Mouse (Mus musculus): ENCODE measurements around the gene 3300002I08Rik. TPM values are rescaled to one million over a fixed set of nuclear protein-coding genes. Genes with fewer than 3 reads are reported as not detected.
A peak's percentile ranks its signal among the peaks of the same experiment; 100 is the strongest.
"Not testable (repeated sequence)": the region's sequence is repeated elsewhere in the genome, so short reads cannot be mapped to it uniquely, and the experiment has no call there.

The 3300002I08Rik gene
- polyA plus RNA-seq, 1 experiment, result 0.78 TPM

GRCm38 (mm10) chr2:150318973-150319372 is 43.6 kb downstream of the 3300002I08Rik start:
- H3K27ac ChIP-seq (ENCODE audit: control insufficient read depth, insufficient read depth, low read length), result no peak overlapping the region
- WGBS, result 100% methylated on average over 1 of the region's 1 CpGs
- H3K27me3 ChIP-seq (ENCODE audit: control insufficient read depth, insufficient read depth, low read length), result no peaks in the 10 kb centered on the region
- DNase-seq, result no peak
- H3K4me1 ChIP-seq (replicated peaks; ENCODE audit: control insufficient read depth, insufficient read depth, low read length), result no peaks in the 10 kb centered on the region
- TF ChIP-seq CTCF (IDR thresholded peaks at IDR 0.05; ENCODE audit: borderline replicate concordance, control insufficient read depth, extremely low read depth, insufficient read depth, low read length, poor library complexity) (no peak), POLR2A (IDR thresholded peaks at IDR 0.05; ENCODE audit: control insufficient read depth, extremely low read depth, insufficient read depth, low read length, poor library complexity) (no peak)
- H3K4me3 ChIP-seq (ENCODE audit: control insufficient read depth, insufficient read depth, low read length), result no peak overlapping the region
- no peaks in the 10 kb centered on the region; the same call in 1 of the 2 replicates for H3K36me3 ChIP-seq (ENCODE audit: control insufficient read depth, insufficient read depth, low read length)

- H3K27me3 ChIP-seq (ENCODE audit: control insufficient read depth, insufficient read depth, low read length), result no peaks in the 10 kb centered on the region
- H3K4me3 ChIP-seq (ENCODE audit: control insufficient read depth, insufficient read depth, low read length), result no peak overlapping the region
- no peak for DNase-seq
- H3K4me1 ChIP-seq (replicated peaks; ENCODE audit: control insufficient read depth, insufficient read depth, low read length), result no peaks in the 10 kb centered on the region
- TF ChIP-seq POLR2A (IDR thresholded peaks at IDR 0.05; ENCODE audit: control insufficient read depth, extremely low read depth, insufficient read depth, low read length, poor library complexity), result no peak
- no peak for TF ChIP-seq CTCF (IDR thresholded peaks at IDR 0.05; ENCODE audit: borderline replicate concordance, control insufficient read depth, extremely low read depth, insufficient read depth, low read length, poor library complexity)
- no peaks in the 10 kb centered on the region; the same call in 1 of the 2 replicates for H3K36me3 ChIP-seq (ENCODE audit: control insufficient read depth, insufficient read depth, low read length)
- no peak overlapping the region for H3K27ac ChIP-seq (ENCODE audit: control insufficient read depth, insufficient read depth, low read length)
Measured at GRCm38 (mm10) chr2:150316140-150316539, 46.4 kb downstream of the 3300002I08Rik start.

- H3K4me1 ChIP-seq (replicated peaks; ENCODE audit: control insufficient read depth, insufficient read depth, low read length); H3K27me3 ChIP-seq (ENCODE audit: control insufficient read depth, insufficient read depth, low read length); H3K36me3 ChIP-seq (ENCODE audit: control insufficient read depth, insufficient read depth, low read length): not testable (repeated sequence)
- 7% methylated on average over 19 of the region's 19 CpGs for WGBS
- Histone ChIP-seq H3K4me3 (ENCODE audit: control insufficient read depth, insufficient read depth, low read length) (peak overlapping the region; percentile 89), H3K27ac (ENCODE audit: control insufficient read depth, insufficient read depth, low read length) (peak overlapping the region; percentile 61)
- peak; percentile 88 for DNase-seq
- TF ChIP-seq POLR2A (IDR thresholded peaks at IDR 0.05; ENCODE audit: control insufficient read depth, extremely low read depth, insufficient read depth, low read length, poor library complexity), result 0 out of 2 replicates have a peak, but pooled peaks have one; percentile 17
Measured at GRCm38 (mm10) chr2:150310952-150311884, 51.3 kb downstream of the 3300002I08Rik start.

GRCm38 (mm10) chr2:150307183-150307773 is 55.3 kb downstream of the 3300002I08Rik start:
- Histone ChIP-seq H3K4me3 (ENCODE audit: control insufficient read depth, insufficient read depth, low read length) (no peak overlapping the region), H3K27ac (ENCODE audit: control insufficient read depth, insufficient read depth, low read length) (peak overlapping the region; percentile 51; the same call in 1 of the 2 replicates), H3K36me3 (ENCODE audit: control insufficient read depth, insufficient read depth, low read length) (no peaks in the 10 kb centered on the region), H3K27me3 (ENCODE audit: control insufficient read depth, insufficient read depth, low read length) (no peaks in the 10 kb centered on the region), H3K4me1 (replicated peaks; ENCODE audit: control insufficient read depth, insufficient read depth, low read length) (peaks cover 2% of the 10 kb centered on the region; the same call in 1 of the 2 replicates)
- WGBS, result 52% methylated on average over 10 of the region's 10 CpGs
- TF ChIP-seq CTCF (IDR thresholded peaks at IDR 0.05; ENCODE audit: borderline replicate concordance, control insufficient read depth, extremely low read depth, insufficient read depth, low read length, poor library complexity) (no peak), POLR2A (IDR thresholded peaks at IDR 0.05; ENCODE audit: control insufficient read depth, extremely low read depth, insufficient read depth, low read length, poor library complexity) (no peak)
- peak; percentile 13 for DNase-seq

- no peak for TF ChIP-seq POLR2A (IDR thresholded peaks at IDR 0.05; ENCODE audit: control insufficient read depth, extremely low read depth, insufficient read depth, low read length, poor library complexity)
- no peak for TF ChIP-seq CTCF (IDR thresholded peaks at IDR 0.05; ENCODE audit: borderline replicate concordance, control insufficient read depth, extremely low read depth, insufficient read depth, low read length, poor library complexity)
Measured at GRCm38 (mm10) chr2:150299096-150299495, 63.5 kb downstream of the 3300002I08Rik start.

GRCm38 (mm10) chr2:150293669-150294068 is 68.9 kb downstream of the 3300002I08Rik start:
- no peaks in the 10 kb centered on the region for H3K4me1 ChIP-seq (replicated peaks; ENCODE audit: control insufficient read depth, insufficient read depth, low read length)
- no peaks in the 10 kb centered on the region for H3K27me3 ChIP-seq (ENCODE audit: control insufficient read depth, insufficient read depth, low read length)
- H3K36me3 ChIP-seq (ENCODE audit: control insufficient read depth, insufficient read depth, low read length), result no peaks in the 10 kb centered on the region
- WGBS, result 84% methylated on average over 6 of the region's 6 CpGs
- no peak overlapping the region for H3K27ac ChIP-seq (ENCODE audit: control insufficient read depth, insufficient read depth, low read length)
- TF ChIP-seq CTCF (IDR thresholded peaks at IDR 0.05; ENCODE audit: borderline replicate concordance, control insufficient read depth, extremely low read depth, insufficient read depth, low read length, poor library complexity) (no peak), POLR2A (IDR thresholded peaks at IDR 0.05; ENCODE audit: control insufficient read depth, extremely low read depth, insufficient read depth, low read length, poor library complexity) (no peak)
- DNase-seq, result no peak
- no peak overlapping the region for H3K4me3 ChIP-seq (ENCODE audit: control insufficient read depth, insufficient read depth, low read length)

More at GRCm38 (mm10) chr2:150299096-150299495, 63.5 kb downstream of the 3300002I08Rik start:
- no peaks in the 10 kb centered on the region for H3K4me1 ChIP-seq (replicated peaks; ENCODE audit: control insufficient read depth, insufficient read depth, low read length)
- 76% methylated on average over 1 of the region's 1 CpGs for WGBS
- H3K4me3 ChIP-seq (ENCODE audit: control insufficient read depth, insufficient read depth, low read length), result no peak overlapping the region
- no peak for DNase-seq
- no peaks in the 10 kb centered on the region for H3K27me3 ChIP-seq (ENCODE audit: control insufficient read depth, insufficient read depth, low read length)
- H3K36me3 ChIP-seq (ENCODE audit: control insufficient read depth, insufficient read depth, low read length), result no peaks in the 10 kb centered on the region
- no peak overlapping the region for H3K27ac ChIP-seq (ENCODE audit: control insufficient read depth, insufficient read depth, low read length)

Other genes with a start within 250 kb of the 3300002I08Rik start
- 1.9 and 2.6 TPM in 2 replicates for gene Zfp120, start 226.1 kb downstream of the 3300002I08Rik start, polyA plus RNA-seq (2012; rRNA removed)
- not detected in 2 replicates for gene Gm10770, start 183.1 kb downstream of the 3300002I08Rik start, polyA plus RNA-seq (2012; rRNA removed)
- gene Gm14139, start 181.0 kb downstream of the 3300002I08Rik start, polyA plus RNA-seq (2012; rRNA removed), result not detected in 2 replicates
- 0.11 and 0.19 TPM in 2 replicates for gene Zfp937, start 144.7 kb downstream of the 3300002I08Rik start, polyA plus RNA-seq (2012; rRNA removed)
- gene Gm21994, start 107.2 kb downstream of the 3300002I08Rik start, polyA plus RNA-seq (2012; rRNA removed), result 0.27 and 0.31 TPM in 2 replicates
- gene Gm14124, start 105.2 kb downstream of the 3300002I08Rik start, polyA plus RNA-seq (2012; rRNA removed), result not detected in 2 replicates
- not detected in 2 replicates for gene Gm10130, start 39.1 kb downstream of the 3300002I08Rik start, polyA plus RNA-seq (2012; rRNA removed)
- gene Zfp442, start 88.7 kb upstream of the 3300002I08Rik start, polyA plus RNA-seq (2012; rRNA removed), result 0.08 and 0.16 TPM in 2 replicates
- not detected in 2 replicates for gene Zfp345, start 122.3 kb upstream of the 3300002I08Rik start, polyA plus RNA-seq (2012; rRNA removed)
- gene Cst7, start 207.7 kb upstream of the 3300002I08Rik start, polyA plus RNA-seq (2012; rRNA removed), result 7.8 and 11.1 TPM in 2 replicates
- gene Apmap, start 245.8 kb upstream of the 3300002I08Rik start, polyA plus RNA-seq (2012; rRNA removed), result 53.0 and 58.6 TPM in 2 replicates

Data from thymus, adult 2 months (tissue).